12 mouse cellular contexts compared by ENCODE assay signal in genomic region chr9:26947790-26948189, GRCm38 (mm10).
"Had no signal": no experiment of that assay in that cellular context is flagged by ENCODE, and none has a peak within 500 bp of the region (broad histone marks: within the 10 kb centered on the region; RNA-seq: fewer than 3 reads in every experiment).

No protein-coding gene starts in this region.

- DNase-seq: gastrocnemius, postnatal 14 days; gastrocnemius, postnatal 36 days; heart, adult 11 months; heart, postnatal 10 days; heart, postnatal 4 days; kidney, adult 18-20 months; kidney, adult 9 months; kidney, postnatal 14 days; kidney, postnatal 36 days; layer of hippocampus, adult 9-11 months; layer of hippocampus, postnatal 36 days; left cerebral cortex, postnatal 4 days had no signal
